Mouse (Mus musculus) 3T3-L1 (cell line): Measurements from ENCODE around the gene Pou6f1.
"Not testable (repeated sequence)": the region's sequence is repeated elsewhere in the genome, so short reads cannot be mapped to it uniquely, and the experiment has no call there.

Source experiments
- DNase-seq: peaks from one replicate; pipeline ENCODE4 v3.0.0-alpha.2; 2015; ENCODE audit warnings: low read depth, low spot score

Pou6f1 gene

DNA sequence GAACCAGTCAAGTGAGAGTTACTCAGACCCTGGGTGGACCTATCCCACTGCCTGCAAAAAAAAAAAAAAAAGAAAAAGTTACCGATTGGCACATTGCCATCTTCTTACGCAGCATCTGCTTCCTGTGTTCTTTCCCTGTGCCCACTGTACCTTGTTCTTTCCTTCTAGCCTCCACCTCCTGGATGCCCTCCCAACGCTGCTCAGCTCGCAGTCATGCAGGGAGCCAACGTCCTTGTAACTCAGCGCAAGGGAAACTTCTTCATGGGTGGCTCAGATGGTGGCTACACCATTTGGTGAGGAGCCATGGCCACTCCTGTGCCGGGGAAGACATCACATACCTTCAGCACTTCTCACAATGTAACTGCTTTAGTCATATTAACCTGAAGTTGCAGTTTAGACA is 19.4 kb upstream of the Pou6f1 start:
- no peak for DNase-seq

DNA sequence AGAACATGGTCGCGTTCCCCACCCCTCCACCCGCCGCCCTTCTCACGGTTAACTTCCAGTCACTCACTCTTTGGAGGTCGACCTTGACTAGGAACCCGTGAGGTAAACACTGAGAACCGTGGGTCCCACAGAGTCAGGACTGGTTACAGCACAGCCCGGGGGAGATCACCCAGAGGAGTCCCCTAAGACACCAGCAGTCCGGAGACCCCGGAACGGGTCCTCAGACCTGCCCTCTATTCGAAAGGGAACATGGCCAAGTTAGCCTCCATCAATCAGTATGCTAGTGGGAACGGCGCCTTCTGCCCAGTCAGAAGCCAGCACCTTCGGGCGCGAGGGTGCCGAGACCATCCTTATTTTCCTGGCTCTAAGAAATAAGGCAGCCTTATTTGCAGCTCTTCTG is 16.4 kb upstream of the Pou6f1 start:
- DNase-seq, result peak; percentile 50

DNA sequence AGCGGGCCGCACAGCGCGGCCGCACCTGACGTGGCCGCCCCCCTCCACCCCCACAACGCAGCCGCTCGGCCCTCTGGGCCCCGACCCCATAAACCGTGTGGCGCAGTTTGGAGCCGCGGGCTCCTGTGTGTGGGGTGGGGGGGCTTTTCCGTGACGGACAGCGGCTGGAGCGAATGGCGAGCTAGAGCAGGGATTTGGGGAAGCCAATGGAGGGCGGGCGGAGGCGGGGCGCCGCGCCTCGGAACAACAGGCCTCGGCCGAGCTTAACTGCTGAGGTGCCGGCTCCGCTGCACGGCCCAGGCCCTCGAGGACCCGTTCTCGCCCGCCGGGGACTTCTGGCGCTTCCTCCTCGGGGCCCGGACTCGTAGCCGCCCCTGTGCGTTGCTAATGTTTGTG is 16.0 kb upstream of the Pou6f1 start:
- peak; percentile 92 for DNase-seq

DNA sequence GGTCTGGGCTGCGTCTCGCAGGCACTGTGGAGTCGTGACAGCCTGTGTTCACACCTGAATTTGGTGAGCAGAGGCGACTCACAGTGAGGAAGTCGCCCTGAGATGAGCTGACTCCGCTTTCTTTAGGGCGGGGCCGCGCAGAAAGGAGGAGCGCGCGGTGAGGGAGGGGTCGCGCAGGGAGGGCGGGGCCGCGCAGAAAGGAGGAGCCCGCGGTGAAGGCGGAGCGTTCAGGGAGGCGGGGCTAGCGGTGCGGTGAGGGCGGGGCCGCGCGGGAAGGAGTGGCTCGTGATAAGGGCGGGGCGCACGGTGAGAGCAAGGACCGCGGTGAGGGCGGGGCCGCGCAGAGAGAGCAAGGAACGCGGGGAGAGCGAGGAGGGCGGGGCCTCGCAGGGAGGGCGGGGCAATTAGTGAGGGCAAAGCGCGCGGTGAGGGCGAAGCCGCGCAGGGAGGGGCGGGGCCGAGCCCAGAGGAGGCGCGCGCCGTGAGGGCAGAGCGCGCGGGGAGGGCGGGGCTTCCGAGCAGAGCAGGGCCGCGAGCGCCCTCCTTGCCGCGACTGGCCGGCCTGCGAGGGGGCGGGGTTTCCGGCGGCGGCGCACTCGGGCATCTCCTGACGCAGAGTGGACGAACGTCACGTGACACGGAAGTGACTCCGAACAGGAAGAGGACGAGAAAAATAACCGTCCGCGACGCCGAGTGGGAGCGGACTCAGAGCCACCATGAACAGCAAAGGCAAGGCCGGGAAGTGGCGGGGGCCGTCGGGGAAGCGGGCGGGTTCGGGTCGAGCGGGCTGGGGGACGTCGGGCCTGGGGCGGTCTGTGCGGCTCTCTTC is 15.4 kb upstream of the Pou6f1 start, which contains the start of gene Dazap2:
Dazap2 (plus strand) TSS at position 354 of the 829 bp plus-strand sequence.
- peak; percentile 97 for DNase-seq

DNA sequence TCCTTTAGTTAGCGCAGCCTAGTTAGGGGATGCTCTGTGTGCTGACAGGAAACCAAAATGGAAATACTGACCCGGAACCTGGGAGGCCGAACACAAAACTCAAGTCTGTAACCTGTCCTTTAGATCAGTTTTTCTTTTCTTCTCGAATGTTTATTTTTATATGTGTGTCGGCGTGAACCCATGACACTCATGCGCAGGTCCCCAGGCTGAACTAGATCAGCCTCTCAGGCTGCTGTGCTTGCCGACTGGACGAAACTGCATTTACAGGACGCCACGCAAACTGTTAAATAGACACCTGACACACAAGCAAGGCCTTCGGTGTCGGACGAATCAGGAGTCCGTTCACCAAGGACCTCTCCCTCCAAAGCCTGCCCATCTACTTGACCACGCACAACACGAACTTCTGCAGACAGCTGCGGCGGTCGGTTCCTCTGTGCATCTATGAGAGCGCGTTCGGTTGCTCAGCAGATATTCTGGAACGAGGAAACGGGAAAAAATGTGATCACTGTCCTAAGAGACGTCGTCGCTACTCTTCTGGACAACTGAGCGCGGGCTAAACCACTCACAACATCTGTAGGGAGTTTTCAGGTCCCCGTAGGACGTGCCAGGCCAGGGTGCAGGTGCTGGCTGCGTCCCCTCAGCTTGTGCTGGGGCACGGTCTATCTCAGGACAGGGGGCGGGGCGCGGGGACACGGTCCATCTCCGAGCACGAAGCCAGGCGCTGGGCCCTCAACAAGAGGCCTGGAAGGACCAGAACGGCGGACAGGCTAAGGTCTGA is 14.6 kb upstream of the Pou6f1 start:
- DNase-seq, result no peak

DNA sequence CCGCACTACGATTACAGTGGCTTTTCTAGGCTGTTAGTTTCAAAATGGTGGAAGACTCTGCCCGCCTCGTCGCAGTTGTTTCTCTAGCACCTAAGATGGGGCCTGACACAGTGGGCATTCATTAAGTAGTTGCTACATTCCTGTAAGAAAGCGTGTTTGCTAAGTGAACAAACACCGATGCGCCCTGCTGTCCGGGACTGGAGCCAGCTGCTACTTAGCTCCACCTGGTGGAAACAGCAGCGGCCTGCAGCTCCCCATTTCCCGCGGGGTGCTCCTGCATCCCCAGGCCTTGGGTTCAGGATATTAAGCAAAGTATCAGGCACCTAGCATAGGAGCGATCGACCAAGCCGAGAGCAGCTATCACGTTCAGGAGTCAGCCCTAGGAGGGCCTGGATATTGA is 13.8 kb upstream of the Pou6f1 start:
- DNase-seq, result peak; percentile 80

DNA sequence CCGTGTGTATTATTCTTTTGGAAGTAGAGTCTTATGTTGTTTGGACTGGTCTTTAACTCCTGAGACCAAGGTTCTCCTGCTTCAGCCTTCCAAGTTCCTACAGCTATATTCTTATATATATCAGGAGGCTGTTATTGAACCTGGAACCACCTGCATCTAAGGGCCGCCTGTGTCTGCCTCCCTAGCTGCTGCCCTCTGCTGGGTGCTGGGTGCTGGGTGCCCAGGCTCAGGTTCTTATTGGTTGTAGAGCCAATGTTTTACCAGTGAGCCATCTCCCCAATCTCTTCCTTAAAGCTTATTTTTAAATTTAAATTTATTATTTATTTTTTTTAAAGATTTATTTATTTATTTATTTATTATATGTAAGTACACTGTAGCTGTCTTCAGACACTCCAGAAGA is 12.6 kb upstream of the Pou6f1 start:
- DNase-seq, result no peak

DNA sequence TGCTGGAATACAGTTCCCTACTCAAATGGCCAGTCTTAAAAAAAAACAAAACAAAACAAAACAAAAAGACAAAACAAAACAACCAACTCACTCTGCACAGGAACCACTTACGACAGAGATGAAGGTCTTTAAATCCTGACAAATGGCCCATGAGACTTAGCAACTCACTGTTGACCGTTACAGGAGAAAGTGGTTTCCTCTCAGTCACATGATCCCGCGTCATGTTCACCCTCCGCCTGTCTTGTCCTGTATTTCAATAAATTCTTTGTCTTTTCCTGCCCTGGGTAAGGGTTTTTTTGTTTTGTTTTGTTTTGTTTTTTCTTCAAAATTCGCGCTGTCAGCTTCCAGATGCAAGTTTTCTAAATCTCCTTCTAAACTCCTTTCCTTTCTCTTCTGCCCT is 12.2 kb upstream of the Pou6f1 start:
- DNase-seq, result no peak

DNA sequence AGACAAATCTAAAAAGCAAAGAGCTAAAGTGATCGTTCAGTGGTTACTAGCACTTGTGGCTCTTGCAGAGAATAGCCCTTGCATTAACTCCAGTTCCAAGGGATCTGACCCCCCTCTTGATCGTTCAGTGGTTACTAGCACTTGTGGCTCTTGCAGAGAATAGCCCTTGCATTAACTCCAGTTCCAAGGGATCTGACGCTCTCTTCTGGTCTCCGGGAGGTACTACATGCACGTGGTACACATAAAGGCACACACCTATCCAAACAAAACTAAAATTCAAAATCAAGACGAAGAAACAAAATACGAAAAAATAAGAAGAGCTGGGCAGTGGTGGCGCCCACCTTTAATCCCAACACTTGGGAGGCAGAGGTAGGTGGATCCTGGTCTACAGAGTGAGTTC is 6.9 kb upstream of the Pou6f1 start:
- not testable (repeated sequence) for DNase-seq

DNA sequence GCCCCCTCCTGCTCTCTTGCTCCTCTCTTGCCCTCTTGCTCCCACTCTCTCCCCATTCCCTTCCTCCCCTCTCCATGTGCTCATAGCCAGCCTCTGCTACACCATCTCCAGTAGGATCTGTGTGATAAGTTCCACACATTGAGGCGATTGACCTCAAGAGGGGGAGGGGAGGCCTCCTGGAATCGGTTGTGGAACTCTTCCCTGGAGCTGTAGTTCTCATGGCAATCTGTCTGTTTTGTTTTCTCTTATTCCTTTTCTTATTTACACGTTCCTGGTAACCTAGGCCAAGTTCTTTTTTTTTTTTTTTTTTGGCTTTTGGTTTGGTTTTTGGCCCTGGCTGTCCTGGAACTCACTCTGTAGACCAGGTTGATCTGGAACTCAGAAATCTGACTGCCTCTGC is 1.9 kb upstream of the Pou6f1 start:
- no peak for DNase-seq

DNA sequence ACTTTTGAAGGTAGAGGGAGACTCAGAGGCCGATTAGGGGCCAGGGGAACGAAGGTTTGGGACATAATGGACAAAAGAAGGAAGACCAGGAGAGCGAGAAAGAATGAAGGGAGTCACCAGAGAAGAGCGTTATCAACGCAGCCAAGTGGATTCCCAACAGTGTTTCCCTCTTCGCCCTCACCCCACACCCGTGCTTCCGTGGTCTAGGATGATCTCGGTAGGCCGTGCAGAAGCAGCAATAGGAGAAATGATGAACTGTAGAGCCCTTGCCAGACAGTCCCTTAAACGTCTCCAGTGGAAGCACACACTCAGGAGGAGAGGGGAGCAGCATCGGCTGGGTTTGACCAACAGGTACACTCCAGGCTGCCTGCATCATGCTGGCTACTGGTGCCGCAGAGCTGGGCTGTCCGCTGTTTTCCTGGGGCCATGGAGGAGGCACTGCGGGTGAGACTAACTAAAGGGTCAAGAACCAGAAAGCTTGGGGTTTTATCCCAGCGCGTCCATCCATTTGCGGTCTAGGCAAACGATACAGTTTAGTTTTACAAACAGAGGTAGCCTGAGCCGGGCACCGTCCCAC is 1.0 kb upstream of the Pou6f1 start:
- DNase-seq, result no peak

DNA sequence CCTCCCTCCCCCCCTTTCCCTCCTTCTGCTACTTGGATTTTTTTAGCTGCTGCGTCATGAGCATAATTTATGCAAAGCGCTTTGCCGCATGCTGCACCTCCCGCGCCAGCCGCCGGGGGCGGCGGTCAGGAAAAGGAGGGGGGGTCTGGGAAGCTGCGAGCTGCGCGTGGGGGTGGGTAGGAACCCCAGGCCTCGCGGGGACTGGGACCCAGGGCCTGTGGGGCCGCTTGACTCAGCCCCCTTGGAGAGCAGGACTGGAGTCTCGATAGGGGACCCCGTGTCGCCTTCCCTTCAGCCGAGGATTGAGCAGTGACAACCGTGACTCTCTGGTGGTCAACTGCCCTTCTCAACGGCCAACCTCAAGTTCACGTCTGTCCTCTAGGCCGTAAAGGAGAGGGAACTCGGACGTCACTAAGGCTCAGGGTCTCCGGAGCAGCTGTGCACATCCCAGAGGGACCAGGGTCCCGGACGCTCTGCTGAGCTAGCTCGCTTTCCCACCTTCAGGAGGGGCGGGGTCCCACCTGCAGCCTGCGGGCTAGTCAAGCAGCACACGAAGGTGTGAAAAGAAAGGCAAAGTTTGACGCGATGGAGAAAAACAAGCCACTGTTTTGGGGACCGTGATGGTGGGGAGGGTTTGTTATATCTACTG is 387 bp upstream of the Pou6f1 start:
- DNase-seq, result peak; percentile 58

DNA sequence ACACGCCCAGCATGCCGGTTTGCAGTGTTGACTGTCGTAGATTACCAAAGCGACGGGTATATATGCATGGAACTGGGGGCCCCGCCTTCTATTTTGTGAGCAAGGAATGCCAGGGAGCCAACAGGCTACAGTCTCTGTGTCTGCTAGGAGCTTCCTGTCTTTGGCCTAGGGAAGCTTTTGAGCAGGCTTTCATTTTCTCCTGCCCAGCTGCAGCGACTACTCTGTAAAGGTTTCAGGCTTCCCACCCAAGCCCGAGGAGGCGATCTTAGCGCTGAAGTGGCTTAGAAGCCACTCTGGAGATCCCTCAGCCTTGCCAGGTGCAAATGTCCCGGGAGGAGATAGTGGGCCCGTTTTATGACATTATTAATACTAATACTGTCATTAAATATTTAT is 905 bp downstream of the Pou6f1 start:
- DNase-seq, result peak; percentile 43

DNA sequence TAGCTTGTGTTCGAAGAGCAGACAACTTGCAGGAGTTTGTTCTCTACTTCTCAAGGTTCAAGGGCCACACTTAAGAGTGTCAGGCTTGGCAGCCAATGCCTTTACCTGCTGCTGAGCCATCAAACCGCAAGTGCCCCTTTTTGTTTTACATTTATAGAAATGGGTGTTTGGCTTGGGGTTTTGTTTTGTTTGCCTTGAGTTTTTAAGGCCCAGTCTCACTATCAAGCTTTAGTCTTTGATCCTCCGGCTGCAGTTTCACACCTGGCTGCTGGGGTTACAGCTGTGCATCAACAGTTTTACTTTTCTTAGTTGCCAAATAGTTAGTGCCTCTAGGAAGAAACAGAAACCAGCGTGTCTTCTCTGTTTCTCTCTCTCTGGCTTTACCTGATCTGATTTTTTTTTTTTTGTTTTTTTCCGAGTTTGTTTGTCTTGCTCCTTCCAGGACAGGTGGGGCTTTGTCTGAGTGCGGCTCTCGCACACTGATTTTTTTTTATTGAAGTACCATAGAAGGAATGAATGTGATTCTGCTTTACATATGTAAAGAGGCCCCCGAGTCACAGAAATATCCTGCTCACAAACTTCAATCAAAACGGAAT is 1.4 kb downstream of the Pou6f1 start:
- DNase-seq, result no peak

DNA sequence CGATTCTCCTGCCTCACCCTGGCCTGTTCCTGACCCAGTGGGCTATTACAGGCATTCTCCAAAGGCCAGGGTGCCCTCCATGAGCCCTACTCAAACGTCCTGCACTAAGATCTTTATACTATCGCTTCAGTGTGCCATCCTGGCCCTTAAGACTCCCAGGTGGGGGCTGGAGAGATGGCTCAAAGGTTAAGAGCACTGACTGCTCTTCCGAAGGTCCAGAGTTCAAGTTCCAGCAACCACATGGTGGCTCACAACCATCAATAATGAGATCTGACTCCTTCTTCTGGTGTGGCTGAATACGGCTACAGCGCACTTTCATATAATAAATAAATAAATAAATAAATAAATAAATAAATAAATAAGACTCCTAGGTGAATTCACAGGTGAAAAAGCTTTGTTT is 7.0 kb downstream of the Pou6f1 start:
- DNase-seq, result no peak

DNA sequence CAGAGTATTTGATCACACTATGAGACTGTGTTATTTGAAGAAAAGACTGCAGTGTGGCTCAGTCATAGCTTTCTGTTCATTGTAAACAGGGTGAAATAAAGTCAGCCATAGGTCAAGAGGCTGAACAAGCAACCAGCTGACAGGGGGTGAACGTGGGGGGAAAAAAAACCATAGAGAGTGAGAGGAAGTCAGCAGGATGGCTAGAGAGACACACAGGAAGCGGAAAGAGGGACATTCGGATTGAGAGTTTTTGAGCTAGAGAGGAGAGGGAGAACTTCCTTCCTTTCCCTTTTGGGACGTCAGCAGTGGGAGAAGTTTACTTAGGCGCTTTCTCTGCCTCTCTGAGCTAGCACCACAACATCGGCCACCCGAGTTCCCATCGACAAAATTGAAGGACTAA is 9.3 kb downstream of the Pou6f1 start:
- no peak for DNase-seq

DNA sequence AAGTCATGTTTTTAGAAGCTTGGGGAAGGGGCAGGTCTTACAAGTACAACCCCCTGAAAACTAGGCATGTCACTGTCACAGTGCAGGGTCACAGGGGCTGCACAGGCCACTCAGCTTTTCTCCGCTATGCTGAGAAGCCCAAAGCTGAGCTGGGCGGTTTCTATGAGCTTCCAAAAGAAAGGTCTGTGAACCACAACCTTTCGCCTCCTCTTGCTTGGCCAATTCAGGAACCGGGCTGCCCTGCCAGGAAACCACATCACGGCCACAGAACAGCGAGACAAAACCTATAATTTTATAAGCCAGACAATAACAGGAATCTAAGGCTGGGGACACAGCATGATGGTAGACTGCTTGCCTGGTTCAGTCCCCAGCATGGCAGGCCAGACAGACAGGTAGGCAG is 11.5 kb downstream of the Pou6f1 start:
- no peak for DNase-seq

DNA sequence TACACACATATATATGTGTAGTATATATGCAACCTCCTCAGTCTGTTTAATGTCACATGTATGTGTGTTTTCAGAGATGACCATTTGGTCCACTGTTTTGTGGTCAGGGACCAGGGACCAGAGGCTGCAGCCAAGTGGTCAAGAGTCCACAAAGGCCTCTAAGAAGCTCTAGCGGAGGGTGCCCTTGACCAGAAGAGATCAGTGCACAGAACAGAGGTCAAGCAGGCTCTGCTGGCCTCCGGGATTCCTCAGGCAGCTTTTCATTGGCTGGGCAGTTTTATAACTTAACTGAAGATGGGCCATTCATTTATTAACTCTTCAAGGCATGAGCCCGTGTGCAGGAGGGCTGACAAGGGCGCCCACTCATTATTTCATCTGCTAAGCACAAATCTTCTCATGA is 12.6 kb downstream of the Pou6f1 start:
- DNase-seq, result no peak

DNA sequence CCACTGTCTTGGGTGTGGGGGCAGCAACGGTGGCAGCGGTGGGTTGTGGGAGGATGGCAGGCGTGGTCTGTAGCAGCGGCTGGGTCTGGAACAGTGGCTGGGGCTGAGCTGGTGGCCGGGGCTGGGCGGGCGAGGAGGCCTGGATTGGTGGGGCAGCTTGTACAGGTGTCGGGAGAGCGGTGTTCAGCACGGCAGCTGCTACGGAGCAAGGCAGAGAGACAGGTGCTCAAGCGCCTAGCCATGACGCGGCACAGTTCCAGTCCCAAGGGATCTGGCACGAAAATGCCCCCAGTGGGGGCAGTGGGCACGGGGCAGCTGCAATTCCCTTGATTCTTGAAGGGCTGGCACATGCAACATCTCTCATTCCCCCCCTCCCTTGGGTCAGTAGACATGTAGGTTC is 13.9 kb downstream of the Pou6f1 start:
- DNase-seq, result no peak

DNA sequence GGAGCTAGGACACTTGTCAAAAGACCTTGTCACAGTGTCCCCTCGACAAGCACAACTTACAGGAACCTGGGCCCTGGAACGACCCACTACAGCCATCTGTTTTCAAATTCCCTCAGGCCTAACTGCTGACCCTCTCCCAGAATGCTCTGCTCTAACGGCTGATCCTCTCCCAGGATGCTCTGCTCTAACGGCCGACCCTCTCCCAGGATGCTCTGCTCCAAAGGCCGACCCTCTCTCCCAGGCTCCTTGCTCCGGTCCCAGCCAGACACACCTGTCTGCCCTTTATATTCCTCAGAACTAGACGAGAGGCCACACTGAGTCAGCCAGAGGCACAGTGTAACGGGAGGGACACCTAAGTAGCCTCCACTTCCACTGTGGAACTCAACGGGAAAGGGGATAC is 19.7 kb downstream of the Pou6f1 start:
- DNase-seq, result no peak

DNA sequence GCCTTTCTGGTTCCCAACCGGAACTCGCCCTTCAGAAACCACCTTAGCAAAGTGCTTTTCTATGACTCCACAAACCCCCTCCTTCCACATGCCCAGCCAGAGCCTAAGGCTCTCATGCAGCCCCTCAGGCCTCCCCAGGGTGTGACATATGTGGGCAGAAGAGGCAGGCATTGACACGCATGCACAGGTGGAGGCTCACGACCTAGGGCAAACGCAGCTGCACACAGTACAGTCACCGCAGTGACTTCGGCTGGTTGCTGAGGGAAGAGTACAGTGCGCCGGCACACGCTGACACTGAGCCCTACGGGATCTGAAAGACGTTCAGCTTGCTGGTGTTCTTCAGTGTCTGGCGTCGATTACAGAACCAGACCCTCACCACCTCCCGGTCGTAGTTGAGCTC is 21.8 kb downstream of the Pou6f1 start:
- no peak for DNase-seq

DNA sequence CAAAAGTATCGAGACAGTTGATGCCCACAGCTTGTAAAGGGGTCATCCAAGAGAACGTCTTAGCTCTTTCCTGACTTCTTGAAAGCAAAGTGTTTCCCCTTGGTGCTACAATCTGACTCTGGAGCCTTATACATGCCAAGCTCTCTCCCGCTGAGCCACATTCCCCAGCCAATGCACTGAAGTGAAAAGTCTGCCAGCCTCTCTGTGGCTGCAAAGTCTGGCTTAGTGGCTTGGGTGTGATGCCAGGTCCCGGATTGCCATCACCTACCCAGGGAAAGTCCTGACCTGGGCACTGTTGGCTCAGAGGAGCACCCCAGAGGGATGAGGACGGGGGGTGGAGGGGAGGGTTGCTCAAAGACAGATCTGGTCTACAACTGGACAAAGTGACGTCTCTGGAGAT is 23.0 kb downstream of the Pou6f1 start:
- DNase-seq, result no peak
